Mouse (Mus musculus): ENCODE data around the gene Aox3. TPM values are rescaled to one million over a fixed set of nuclear protein-coding genes. Genes with fewer than 3 reads are reported as not detected.

Gene Aox3
- total and polyA plus RNA-seq, 3 experiments: 0.08 to 0.43 (median 0.14) TPM

DNA sequence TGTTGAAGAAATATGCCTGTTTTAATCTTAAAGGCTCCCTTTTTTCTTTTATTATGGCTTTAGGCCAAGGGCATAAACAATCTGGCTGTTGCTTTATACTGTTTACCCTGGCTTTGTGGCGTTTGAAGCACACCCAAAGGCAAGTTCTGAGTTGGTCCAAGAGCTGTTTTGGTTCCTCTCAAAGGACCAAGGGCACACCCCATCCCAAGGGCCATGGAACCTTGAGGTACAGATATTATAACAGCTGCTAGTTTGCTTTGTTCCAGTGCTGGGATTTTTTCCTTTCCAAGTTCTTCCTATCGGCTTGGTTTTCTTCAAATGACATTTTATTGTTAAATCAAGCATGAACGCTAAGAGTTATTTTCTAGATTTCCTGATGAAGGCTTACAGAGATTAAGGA lies 47.3 kb upstream of the Aox3 start:
- peak overlapping the region; percentile 46 for H3K4me2 ChIP-seq (ENCODE audit: insufficient read depth, low read depth, poor library complexity, severe bottlenecking)
- H3K4me1 ChIP-seq (ENCODE audit: control insufficient read depth in 1 of 2, insufficient read depth in 2 of 2): peaks cover 3 to 8% of the 10 kb centered on the region in 2 experiments; a peak in 3 of 4 replicates
- H3K9me3 ChIP-seq (replicated peaks; ENCODE audit: low read length): no peaks in the 10 kb centered on the region
- H3K4me3 ChIP-seq (replicated peaks in 1 of 3; ENCODE audit: low read depth in 2 of 3, low read length in 2 of 3, poor library complexity in 1 of 3): no peak overlapping the region
- in situ Hi-C loops (cut with MboI; ENCODE audit: low pct_ligation_motif_present, low pct_unique_long_range_greater_than_20kb, low sequenced_read_pairs) (no loop called here), dilution Hi-C loops (cut with MboI; ENCODE audit: extremely low pct_ligation_motif_present, extremely low pct_unique_long_range_greater_than_20kb, low sequenced_read_pairs) (no loop called here)
- peak overlapping the region; percentile 6; the same call in 1 of the 2 replicates for H3K9ac ChIP-seq (ENCODE audit: insufficient read depth, low read depth)
- no peaks in the 10 kb centered on the region for H3K36me3 ChIP-seq (replicated peaks in 1 of 2; ENCODE audit: control insufficient read depth in 1 of 2, insufficient read depth in 1 of 2, low read length in 1 of 2)
- no peak for TF ChIP-seq RAD21 (IDR thresholded peaks at IDR 0.05; ENCODE audit: low read depth, low read length)
- TF ChIP-seq TCF12 (IDR thresholded peaks at IDR 0.05; ENCODE audit: low read depth, low read length): no peak
- no peak for TF ChIP-seq EP300 (IDR thresholded peaks at IDR 0.05; ENCODE audit: low read length)
- no peak for TF ChIP-seq POLR2AphosphoS2 (IDR thresholded peaks at IDR 0.05; ENCODE audit: low read depth, low read length)
- no peak for TF ChIP-seq MAX (IDR thresholded peaks at IDR 0.05; ENCODE audit: low read length)
- TF ChIP-seq ZNF384 (IDR thresholded peaks at IDR 0.05; ENCODE audit: low read depth, low read length): no peak
- no peak for TF ChIP-seq RCOR1 (conservative IDR thresholded peaks at IDR 0.05; ENCODE audit: low read depth, low read length)
- H3K27me3 ChIP-seq (replicated peaks): no peaks in the 10 kb centered on the region
- no peak overlapping the region for H3K27ac ChIP-seq (ENCODE audit: insufficient read depth, low read depth)
- no peaks in the 10 kb centered on the region for H3K79me2 ChIP-seq (replicated peaks; ENCODE audit: control insufficient read depth, extremely low read depth, insufficient read depth, poor library complexity, severe bottlenecking)
- no peak for DNase-seq (ENCODE audit: extremely low read depth)

DNA sequence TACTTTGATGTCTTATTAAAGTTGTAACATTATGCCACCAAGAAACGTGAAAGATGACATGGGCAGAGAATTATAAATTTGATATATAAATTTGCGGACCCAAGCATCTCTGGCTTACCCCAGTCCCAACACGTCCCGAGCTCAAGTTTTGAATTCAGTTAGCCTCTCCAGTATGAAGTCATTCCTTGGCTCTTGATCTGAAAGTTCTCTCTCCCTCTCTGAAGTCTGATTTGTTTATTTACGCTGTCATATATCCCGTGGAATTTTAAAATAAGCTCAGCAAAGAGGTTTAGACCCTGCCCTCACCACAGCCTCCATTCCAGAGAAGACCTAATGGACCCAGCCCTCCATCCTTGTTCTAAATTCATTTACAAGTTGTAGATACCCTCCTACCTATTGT lies 43.7 kb upstream of the Aox3 start:
- no peaks in the 10 kb centered on the region for H3K27me3 ChIP-seq (replicated peaks)

DNA sequence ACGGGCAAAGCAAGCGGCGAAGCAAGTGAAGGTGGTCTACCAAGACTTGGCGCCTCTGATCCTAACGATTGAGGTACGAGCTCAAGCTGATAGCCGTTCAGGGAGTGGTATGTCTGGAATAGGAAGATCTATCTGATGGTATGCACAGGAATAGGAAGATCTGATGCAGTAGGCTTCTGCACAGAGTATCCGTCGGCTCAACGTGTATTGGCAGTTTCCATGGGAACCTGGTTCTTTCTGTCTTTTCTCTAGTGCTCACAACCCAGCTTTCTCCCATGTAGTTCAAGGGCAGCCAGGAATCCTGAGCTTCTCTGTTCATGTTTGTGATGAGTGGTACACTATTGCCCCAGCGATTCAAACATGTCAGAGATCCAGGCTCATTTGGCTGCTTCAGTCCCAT lies 42.8 kb upstream of the Aox3 start:
- Histone ChIP-seq H3K4me1 (ENCODE audit: control insufficient read depth in 1 of 2, insufficient read depth in 2 of 2) (peaks cover 4 to 17% of the 10 kb centered on the region in 2 experiments; a peak in 3 of 4 replicates), H3K9ac (ENCODE audit: insufficient read depth, low read depth) (no peak overlapping the region), H3K27ac (ENCODE audit: insufficient read depth, low read depth) (no peak overlapping the region), H3K27me3 (replicated peaks) (no peaks in the 10 kb centered on the region), H3K36me3 (replicated peaks in 1 of 2; ENCODE audit: control insufficient read depth in 1 of 2, insufficient read depth in 1 of 2, low read length in 1 of 2) (no peaks in the 10 kb centered on the region), H3K4me2 (ENCODE audit: insufficient read depth, low read depth, poor library complexity, severe bottlenecking) (no peak overlapping the region), H3K4me3 (replicated peaks in 1 of 3; ENCODE audit: low read depth in 2 of 3, low read length in 2 of 3, poor library complexity in 1 of 3) (no peak overlapping the region), H3K9me3 (replicated peaks; ENCODE audit: low read length) (no peaks in the 10 kb centered on the region), H3K79me2 (replicated peaks; ENCODE audit: control insufficient read depth, extremely low read depth, insufficient read depth, poor library complexity, severe bottlenecking) (no peaks in the 10 kb centered on the region)
- no peak for DNase-seq (ENCODE audit: extremely low read depth)
- no peak for TF ChIP-seq NRF1 (IDR thresholded peaks at IDR 0.05; ENCODE audit: low read depth, low read length)
- TF ChIP-seq MAFK (IDR thresholded peaks at IDR 0.05; ENCODE audit: insufficient replicate concordance, low read length): no peak
- TF ChIP-seq USF2 (conservative IDR thresholded peaks at IDR 0.05; ENCODE audit: low read depth, low read length): no peak
- no peak for TF ChIP-seq JUND (conservative IDR thresholded peaks at IDR 0.05; ENCODE audit: low read depth, low read length)
- TF ChIP-seq SMC3 (IDR thresholded peaks at IDR 0.05; ENCODE audit: low read depth, low read length): no peak
- TF ChIP-seq UBTF (IDR thresholded peaks at IDR 0.05; ENCODE audit: low read depth, low read length): no peak
- no peak for TF ChIP-seq POLR2AphosphoS2 (IDR thresholded peaks at IDR 0.05; ENCODE audit: low read depth, low read length)
- TF ChIP-seq POLR2A (IDR thresholded peaks at IDR 0.05; ENCODE audit: low read depth, low read length): no peak
- in situ Hi-C loops (cut with MboI; ENCODE audit: low pct_ligation_motif_present, low pct_unique_long_range_greater_than_20kb, low sequenced_read_pairs): no loop called here
- dilution Hi-C loops (cut with MboI; ENCODE audit: extremely low pct_ligation_motif_present, extremely low pct_unique_long_range_greater_than_20kb, low sequenced_read_pairs): no loop called here

More for the DNA sequence above, 43.7 kb upstream of the Aox3 start:
- in situ Hi-C loops (cut with MboI; ENCODE audit: low pct_ligation_motif_present, low pct_unique_long_range_greater_than_20kb, low sequenced_read_pairs) (no loop called here), dilution Hi-C loops (cut with MboI; ENCODE audit: extremely low pct_ligation_motif_present, extremely low pct_unique_long_range_greater_than_20kb, low sequenced_read_pairs) (no loop called here)
- H3K9ac ChIP-seq (ENCODE audit: insufficient read depth, low read depth): no peak overlapping the region
- no peaks in the 10 kb centered on the region for H3K79me2 ChIP-seq (replicated peaks; ENCODE audit: control insufficient read depth, extremely low read depth, insufficient read depth, poor library complexity, severe bottlenecking)
- peaks cover 5 to 19% of the 10 kb centered on the region in 2 experiments; a peak in 3 of 4 replicates for H3K4me1 ChIP-seq (ENCODE audit: control insufficient read depth in 1 of 2, insufficient read depth in 2 of 2)
- no peak overlapping the region for H3K4me2 ChIP-seq (ENCODE audit: insufficient read depth, low read depth, poor library complexity, severe bottlenecking)
- no peaks in the 10 kb centered on the region for H3K36me3 ChIP-seq (replicated peaks in 1 of 2; ENCODE audit: control insufficient read depth in 1 of 2, insufficient read depth in 1 of 2, low read length in 1 of 2)
- no peak overlapping the region for H3K27ac ChIP-seq (ENCODE audit: insufficient read depth, low read depth)
- no peak for DNase-seq (ENCODE audit: extremely low read depth)
- TF ChIP-seq JUN (IDR thresholded peaks at IDR 0.05; ENCODE audit: insufficient read depth, low read depth, low read length): no peak
- no peak for TF ChIP-seq MEF2A (IDR thresholded peaks at IDR 0.05; ENCODE audit: borderline replicate concordance, low read depth, low read length)
- TF ChIP-seq EP300 (IDR thresholded peaks at IDR 0.05; ENCODE audit: low read length): no peak
- no peak for TF ChIP-seq POLR2AphosphoS2 (IDR thresholded peaks at IDR 0.05; ENCODE audit: low read depth, low read length)
- no peak for TF ChIP-seq NELFE (IDR thresholded peaks at IDR 0.05; ENCODE audit: low read depth, low read length)
- TF ChIP-seq MXI1 (IDR thresholded peaks at IDR 0.05; ENCODE audit: low read depth, low read length): no peak
- no peak for TF ChIP-seq TCF12 (IDR thresholded peaks at IDR 0.05; ENCODE audit: low read depth, low read length)
- TF ChIP-seq USF2 (conservative IDR thresholded peaks at IDR 0.05; ENCODE audit: low read depth, low read length): no peak
- TF ChIP-seq BHLHE40 (IDR thresholded peaks at IDR 0.05; ENCODE audit: low read depth, low read length): no peak
- TF ChIP-seq ZKSCAN1 (IDR thresholded peaks at IDR 0.05; ENCODE audit: borderline replicate concordance, low read depth, low read length): no peak
- no peak for TF ChIP-seq SIN3A (IDR thresholded peaks at IDR 0.05; ENCODE audit: low read length)
- no peak for TF ChIP-seq MAX (IDR thresholded peaks at IDR 0.05; ENCODE audit: low read length)
- no peak for TF ChIP-seq ZNF384 (IDR thresholded peaks at IDR 0.05; ENCODE audit: low read depth, low read length)
- TF ChIP-seq JUND (conservative IDR thresholded peaks at IDR 0.05; ENCODE audit: low read depth, low read length): no peak
- no peak for TF ChIP-seq PAX5 (IDR thresholded peaks at IDR 0.05; ENCODE audit: low read length)
- TF ChIP-seq IRF4 (IDR thresholded peaks at IDR 0.05; ENCODE audit: low read depth, low read length): no peak
- TF ChIP-seq ZMIZ1 (IDR thresholded peaks at IDR 0.05; ENCODE audit: low read depth, low read length): no peak
- no peaks in the 10 kb centered on the region for H3K9me3 ChIP-seq (replicated peaks; ENCODE audit: low read length)
- H3K4me3 ChIP-seq (replicated peaks in 1 of 3; ENCODE audit: low read depth in 2 of 3, low read length in 2 of 3, poor library complexity in 1 of 3): no peak overlapping the region

Measured in CH12.LX (cell line).